Mouse (Mus musculus) hindbrain, embryonic 12.5 days (tissue): Measurements from ENCODE around the gene Utrn. TPM values are rescaled to one million over a fixed set of nuclear protein-coding genes. Genes with fewer than 3 reads are reported as not detected.

Experiments used
- ATAC-seq: fragments of 200-750 bp; cut with Nextera tagmentation; 2 replicates; pipeline ENCODE4 v1.8.0; 2017; ENCODE audit warnings: moderate TSS enrichment; ENCODE audit not compliant: low FRiP score
- H3K27ac ChIP-seq: fragments of 300-500 bp; sonication (generic); 2 replicates; pipeline ENCODE4 v1.5.1; 2016; ENCODE audit warnings: mild to moderate bottlenecking
- H3K27me3 ChIP-seq: fragments of 300-500 bp; sonication (generic); 2 replicates; pipeline ENCODE4 v1.6.1; 2016; ENCODE audit warnings: mild to moderate bottlenecking
- H3K36me3 ChIP-seq: fragments of 300-500 bp; sonication (generic); 2 replicates; pipeline ENCODE4 v1.6.1; 2016; ENCODE audit warnings: mild to moderate bottlenecking
- H3K4me1 ChIP-seq: fragments of 300-500 bp; sonication (generic); 2 replicates; pipeline ENCODE4 v1.6.1; 2016
- H3K4me2 ChIP-seq: fragments of 300-500 bp; sonication (generic); replicated peaks from 2 replicates; pipeline ENCODE4 v1.6.1; 2016; ENCODE audit warnings: mild to moderate bottlenecking
- H3K4me3 ChIP-seq: fragments of 300-500 bp; sonication (generic); 2 replicates; pipeline ENCODE4 v1.5.1; 2016; ENCODE audit warnings: mild to moderate bottlenecking
- H3K9ac ChIP-seq: fragments of 300-500 bp; sonication (generic); 2 replicates; pipeline ENCODE4 v1.6.1; 2016; ENCODE audit warnings: mild to moderate bottlenecking, moderate library complexity
- H3K9me3 ChIP-seq: fragments of 300-500 bp; sonication (generic); replicated peaks from 2 replicates; pipeline ENCODE4 v1.6.1; 2016; ENCODE audit warnings: mild to moderate bottlenecking
- WGBS: fragments of 180-500 bp; shearing (Covaris S2); methylation state at CpG from one replicate; pipeline ENCODE4 v1.1.7; 2016; 5-methylcytosine and 5-hydroxymethylcytosine counted together
- polyA plus RNA-seq: library from polyadenylated mRNA; unstranded; fragments of >200 nt; fragmentation: Nextera tagmentation; extraction: Ambion mirVana; gene quantifications from 2 replicates; pipeline ENCODE4 v1.2.1, GENCODE M21; 2016

Gene Utrn
- polyA plus RNA-seq, 1 experiment from 2014 or later: 56.0 TPM

DNA sequence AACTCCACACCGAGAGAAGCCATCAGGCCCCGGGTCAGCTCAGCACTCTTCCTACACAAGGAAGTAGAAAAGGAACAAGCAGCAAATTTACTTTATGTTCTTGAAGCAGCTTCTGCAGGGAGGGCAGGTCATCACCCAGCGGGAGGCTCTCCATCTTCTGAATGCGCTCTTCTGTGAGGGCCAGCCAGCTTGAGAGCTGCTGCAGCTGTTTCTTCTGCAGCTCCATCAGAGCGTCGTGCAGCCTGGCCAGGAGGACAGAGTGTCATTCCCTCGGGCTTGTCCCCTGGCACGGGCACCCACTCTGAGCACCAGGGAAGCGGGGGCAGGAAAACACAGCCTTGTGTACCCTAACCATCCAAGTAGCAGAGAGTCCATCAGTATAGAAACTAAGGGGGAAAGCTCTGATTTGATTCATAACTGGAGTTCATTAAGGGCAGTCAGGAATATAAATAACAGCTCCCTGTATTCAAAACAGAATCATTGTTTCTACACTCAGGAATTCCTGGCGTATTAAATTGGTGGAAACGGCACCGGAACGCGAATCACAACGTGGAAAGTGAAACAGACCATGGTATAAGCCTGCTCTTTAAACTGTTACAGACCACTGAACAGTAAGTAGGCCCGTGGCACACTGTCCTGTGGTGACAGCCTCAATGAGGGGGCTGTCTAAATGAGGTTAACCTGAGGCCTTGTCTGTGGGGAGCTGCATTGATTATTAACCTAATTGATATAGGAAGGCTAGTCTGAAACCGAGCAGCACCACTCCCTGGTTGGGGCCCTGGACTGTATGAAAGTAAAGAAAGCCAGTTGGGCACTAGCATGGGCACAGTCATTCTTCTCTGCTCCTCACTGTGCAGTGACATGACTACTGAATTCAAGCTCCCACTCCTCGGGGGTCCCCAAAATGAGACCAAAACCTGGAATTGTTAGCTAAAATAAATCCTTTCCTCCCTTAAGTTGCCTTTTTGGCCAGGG is 132.0 kb downstream of the Utrn start:
- H3K9me3 ChIP-seq: no peaks in the 10 kb centered on the region
- no peak overlapping the region for H3K9ac ChIP-seq
- peaks cover 8% of the 10 kb centered on the region; the same call in 1 of the 2 replicates for H3K36me3 ChIP-seq
- H3K27ac ChIP-seq: no peak overlapping the region
- no peak overlapping the region for H3K4me2 ChIP-seq
- no peak overlapping the region for H3K4me3 ChIP-seq
- WGBS: 49% methylated on average over 18 of the region's 18 CpGs
- H3K4me1 ChIP-seq: peaks cover 12% of the 10 kb centered on the region
- peak; percentile 48 for ATAC-seq
- H3K27me3 ChIP-seq: no peaks in the 10 kb centered on the region

DNA sequence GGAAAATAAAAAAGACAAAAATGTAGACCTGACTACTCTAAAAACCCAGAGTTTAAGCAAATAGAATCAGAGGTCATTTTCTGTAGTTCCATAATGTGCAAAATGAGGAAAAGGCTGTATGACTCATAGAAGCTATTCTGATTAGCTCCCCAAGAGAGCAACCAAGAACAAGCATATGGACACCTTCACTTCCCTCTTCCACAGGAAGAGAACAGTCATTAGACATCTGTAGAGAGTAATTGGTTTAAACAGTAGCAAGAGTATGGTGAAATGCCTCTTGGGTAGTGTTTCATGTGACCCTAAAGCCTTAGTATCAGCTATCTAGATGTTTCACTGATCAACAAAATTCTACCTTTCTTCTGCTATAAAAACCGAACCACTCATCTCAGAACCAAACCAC is 133.5 kb downstream of the Utrn start:
- WGBS: 100% methylated on average over 1 of the region's 1 CpGs

DNA sequence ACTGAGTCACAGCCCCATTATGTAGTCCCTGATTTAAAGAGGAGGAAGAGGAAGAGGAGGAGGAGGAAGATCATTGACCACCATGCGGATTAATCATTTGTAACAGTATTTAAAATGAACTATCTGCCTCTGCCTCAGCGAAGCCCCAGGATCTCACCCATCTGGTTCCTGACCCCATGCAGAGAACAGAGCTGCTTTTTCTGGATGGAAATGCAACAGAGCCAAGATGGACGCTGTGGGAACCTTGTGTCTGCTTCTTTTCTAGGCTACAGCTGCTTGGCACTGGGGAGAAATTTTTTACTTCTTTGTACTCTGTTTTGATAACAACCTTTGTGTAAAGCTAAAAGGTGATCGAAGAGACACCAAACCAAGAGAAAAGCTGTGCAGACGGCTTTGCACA is 137.7 kb downstream of the Utrn start:
- Histone ChIP-seq H3K27me3 (no peaks in the 10 kb centered on the region), H3K27ac (no peak overlapping the region), H3K9ac (no peak overlapping the region), H3K4me2 (no peak overlapping the region), H3K9me3 (no peaks in the 10 kb centered on the region), H3K4me3 (no peak overlapping the region), H3K36me3 (peaks cover 8% of the 10 kb centered on the region; the same call in 1 of the 2 replicates), H3K4me1 (peaks cover 1% of the 10 kb centered on the region)
- no peak for ATAC-seq
- 67% methylated on average over 5 of the region's 5 CpGs for WGBS

More for the DNA sequence above, 133.5 kb downstream of the Utrn start:
- ATAC-seq: no peak
- Histone ChIP-seq H3K27me3 (no peaks in the 10 kb centered on the region), H3K4me2 (no peak overlapping the region), H3K27ac (no peak overlapping the region), H3K9ac (no peak overlapping the region), H3K4me3 (no peak overlapping the region), H3K36me3 (peaks cover 8% of the 10 kb centered on the region; the same call in 1 of the 2 replicates), H3K9me3 (no peaks in the 10 kb centered on the region), H3K4me1 (peaks cover 12% of the 10 kb centered on the region)

DNA sequence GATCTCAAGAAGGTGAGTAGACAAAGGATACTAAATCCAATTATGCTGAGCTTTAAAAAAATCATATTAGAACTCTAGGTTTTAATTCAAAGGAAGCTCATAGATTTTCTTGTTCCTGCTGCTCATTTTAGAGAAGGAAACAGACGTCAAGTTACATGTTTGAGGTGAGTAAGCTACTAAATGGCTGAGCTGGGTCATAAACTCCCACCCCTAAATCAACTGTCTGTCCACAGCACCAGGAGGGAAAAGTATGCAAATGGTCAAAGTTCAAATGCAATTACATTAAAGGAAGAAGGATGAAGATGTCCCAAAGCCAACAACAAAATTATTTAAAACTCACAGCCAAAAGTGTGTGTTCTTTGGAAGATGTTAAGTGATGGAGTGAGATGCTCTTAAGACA is 139.5 kb downstream of the Utrn start:
- H3K4me3 ChIP-seq: no peak overlapping the region
- H3K4me1 ChIP-seq: peaks cover 16% of the 10 kb centered on the region
- 86% methylated on average over 1 of the region's 1 CpGs for whole genome bisulfite sequencing

GRCm38 (mm10) chr10:12729033-12729432 is 140.1 kb downstream of the Utrn start:
- no peak overlapping the region for H3K4me2 ChIP-seq
- H3K9ac ChIP-seq: no peak overlapping the region
- no peaks in the 10 kb centered on the region for H3K27me3 ChIP-seq
- WGBS: 80% methylated on average over 5 of the region's 5 CpGs
- H3K36me3 ChIP-seq: no peaks in the 10 kb centered on the region
- no peak overlapping the region for H3K4me3 ChIP-seq
- H3K27ac ChIP-seq: no peak overlapping the region
- no peaks in the 10 kb centered on the region for H3K9me3 ChIP-seq
- no peak for ATAC-seq
- peaks cover 19% of the 10 kb centered on the region for H3K4me1 ChIP-seq

More for the DNA sequence above, 139.5 kb downstream of the Utrn start:
- ATAC-seq: no peak
- H3K27me3 ChIP-seq: no peaks in the 10 kb centered on the region
- no peak overlapping the region for H3K9ac ChIP-seq
- H3K36me3 ChIP-seq: 0 out of 2 replicates have a peak, but pooled peaks cover 1% of the 10 kb centered on the region
- no peaks in the 10 kb centered on the region for H3K9me3 ChIP-seq
- H3K27ac ChIP-seq: no peak overlapping the region
- no peak overlapping the region for H3K4me2 ChIP-seq

DNA sequence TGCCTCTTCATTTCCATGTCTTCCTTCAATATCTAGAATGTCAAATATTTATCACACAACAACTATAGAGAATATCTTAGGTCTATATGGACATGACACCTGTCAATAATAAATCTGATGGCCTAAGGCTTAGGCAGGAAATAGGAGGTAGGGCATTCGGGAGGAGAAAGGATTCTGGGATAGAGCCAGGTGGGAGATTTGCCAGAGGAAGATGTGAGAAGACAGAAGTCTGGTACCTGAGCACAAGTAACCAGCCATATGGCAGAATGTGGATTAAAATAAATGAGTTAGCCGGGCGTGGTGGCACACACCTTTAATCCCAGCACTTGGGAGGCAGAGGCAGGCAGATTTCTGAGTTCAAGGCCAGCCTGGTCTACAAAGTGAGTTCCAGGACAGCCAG is 141.3 kb downstream of the Utrn start:
- Histone ChIP-seq H3K4me1 (peaks cover 19% of the 10 kb centered on the region), H3K4me3 (no peak overlapping the region), H3K9ac (no peak overlapping the region), H3K27me3 (no peaks in the 10 kb centered on the region), H3K9me3 (no peaks in the 10 kb centered on the region), H3K36me3 (no peaks in the 10 kb centered on the region), H3K27ac (no peak overlapping the region), H3K4me2 (no peak overlapping the region)
- ATAC-seq: no peak
- 95% methylated on average over 3 of the region's 3 CpGs for WGBS

DNA sequence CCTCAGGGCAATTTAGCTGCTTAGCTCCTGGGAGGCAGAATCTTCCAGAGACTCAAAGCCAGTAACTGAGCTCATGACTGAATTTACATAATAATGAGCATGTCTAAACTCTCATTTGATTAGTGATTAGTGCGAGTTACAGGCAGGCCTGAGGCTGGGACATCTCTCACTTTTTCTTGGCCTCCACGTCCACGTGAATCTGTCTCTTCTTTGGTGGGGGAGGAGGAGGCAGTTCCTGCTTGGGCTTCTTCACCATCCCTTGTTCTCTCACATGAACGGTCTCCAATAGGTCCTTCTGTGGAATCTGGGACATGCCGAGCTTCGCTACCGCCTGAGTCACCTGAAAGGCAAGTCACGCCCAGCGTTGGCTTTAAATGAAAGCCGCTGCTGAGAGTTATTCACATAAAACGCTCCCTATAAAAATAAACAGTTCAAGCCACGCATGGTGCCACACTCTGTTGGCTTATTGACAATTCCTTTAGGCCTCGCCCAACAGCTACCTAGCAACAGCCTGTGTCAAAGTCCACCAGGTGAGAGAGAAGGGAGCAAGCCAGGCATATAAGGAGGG is 143.0 kb downstream of the Utrn start:
- Histone ChIP-seq H3K4me2 (no peak overlapping the region), H3K4me3 (no peak overlapping the region), H3K27ac (0 out of 2 replicates have a peak overlapping the region, but pooled peaks have one; percentile 26), H3K4me1 (peaks cover 19% of the 10 kb centered on the region), H3K9me3 (no peaks in the 10 kb centered on the region), H3K36me3 (no peaks in the 10 kb centered on the region), H3K27me3 (no peaks in the 10 kb centered on the region), H3K9ac (no peak overlapping the region)
- peak; percentile 60 for ATAC-seq
- 46% methylated on average over 13 of the region's 13 CpGs for WGBS

DNA sequence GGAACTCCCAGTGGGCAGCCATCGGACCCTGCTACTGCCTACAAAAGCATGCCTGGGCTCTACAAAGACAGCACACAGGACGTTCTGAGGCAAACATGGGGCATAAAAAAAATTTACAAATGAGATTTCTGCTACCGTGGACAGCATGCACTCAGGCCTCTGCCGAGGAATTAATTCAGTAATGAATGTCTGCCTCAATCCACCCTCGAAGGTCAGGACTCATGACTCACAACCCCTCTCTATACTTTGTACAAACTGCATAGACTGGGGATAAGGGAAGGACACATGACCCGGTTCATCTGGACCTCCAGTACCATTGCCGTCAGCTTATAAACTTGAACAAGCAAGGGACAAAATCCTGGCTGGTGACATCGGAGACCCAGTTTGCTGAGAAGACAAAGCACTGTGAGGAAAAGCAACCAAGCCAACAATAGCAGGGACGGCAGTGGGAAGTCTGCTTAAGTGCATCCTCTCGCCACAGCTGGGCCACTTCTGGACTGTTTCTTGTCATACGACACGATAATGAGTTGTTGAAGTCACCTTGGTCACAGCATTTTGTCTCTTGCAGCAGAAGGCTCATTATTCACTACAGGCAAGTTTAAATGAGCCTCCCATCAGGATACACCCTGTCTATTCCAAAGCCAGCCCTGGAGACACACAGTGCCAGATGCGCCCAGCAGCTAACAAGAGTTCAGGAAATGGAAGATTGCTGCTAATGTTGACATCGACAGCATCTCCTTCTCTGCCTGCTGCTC is 144.7 kb downstream of the Utrn start:
- H3K27me3 ChIP-seq: no peaks in the 10 kb centered on the region
- H3K4me1 ChIP-seq: peaks cover 19% of the 10 kb centered on the region
- no peak overlapping the region for H3K9ac ChIP-seq
- H3K27ac ChIP-seq: peak overlapping the region; percentile 73
- no peak overlapping the region for H3K4me3 ChIP-seq
- WGBS: 60% methylated on average over 14 of the region's 14 CpGs
- H3K36me3 ChIP-seq: 0 out of 2 replicates have a peak, but pooled peaks cover 1% of the 10 kb centered on the region
- no peak overlapping the region for H3K4me2 ChIP-seq
- no peaks in the 10 kb centered on the region for H3K9me3 ChIP-seq
- peak; percentile 80 for ATAC-seq

DNA sequence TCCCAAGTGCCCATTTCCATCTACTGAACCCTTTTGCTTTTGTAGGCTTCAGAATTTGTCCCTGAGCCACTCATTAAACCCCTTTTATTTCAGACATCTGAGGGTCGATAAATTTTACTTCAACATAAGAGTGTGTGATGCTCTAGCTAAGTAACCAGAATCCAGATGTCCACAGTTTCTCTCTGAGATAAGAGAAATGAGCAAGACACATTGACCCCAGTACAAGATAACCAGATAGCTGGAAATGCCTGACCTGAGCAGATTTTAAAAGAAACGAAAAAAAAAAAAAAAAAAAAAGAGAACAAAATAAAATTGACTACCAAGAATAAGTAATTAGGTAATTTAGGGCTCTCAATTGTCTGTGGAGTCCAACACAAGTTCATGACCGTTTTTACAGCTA is 145.9 kb downstream of the Utrn start:
- H3K27ac ChIP-seq: no peak overlapping the region
- H3K4me1 ChIP-seq: peaks cover 19% of the 10 kb centered on the region
- no peaks in the 10 kb centered on the region for H3K9me3 ChIP-seq
- H3K4me2 ChIP-seq: no peak overlapping the region
- H3K9ac ChIP-seq: no peak overlapping the region
- ATAC-seq: no peak
- WGBS: 77% methylated on average over 3 of the region's 3 CpGs
- no peak overlapping the region for H3K4me3 ChIP-seq
- H3K36me3 ChIP-seq: 0 out of 2 replicates have a peak, but pooled peaks cover 4% of the 10 kb centered on the region
- H3K27me3 ChIP-seq: no peaks in the 10 kb centered on the region

GRCm38 (mm10) chr10:12722111-12722510 is 147.1 kb downstream of the Utrn start:
- peak overlapping the region; percentile 18; the same call in 1 of the 2 replicates for H3K27ac ChIP-seq
- H3K36me3 ChIP-seq: 0 out of 2 replicates have a peak, but pooled peaks cover 4% of the 10 kb centered on the region
- no peaks in the 10 kb centered on the region for H3K9me3 ChIP-seq
- no peak for ATAC-seq
- WGBS: 83% methylated on average over 2 of the region's 2 CpGs
- H3K4me3 ChIP-seq: no peak overlapping the region
- H3K4me2 ChIP-seq: no peak overlapping the region
- peaks cover 19% of the 10 kb centered on the region for H3K4me1 ChIP-seq
- H3K9ac ChIP-seq: no peak overlapping the region
- H3K27me3 ChIP-seq: no peaks in the 10 kb centered on the region

DNA sequence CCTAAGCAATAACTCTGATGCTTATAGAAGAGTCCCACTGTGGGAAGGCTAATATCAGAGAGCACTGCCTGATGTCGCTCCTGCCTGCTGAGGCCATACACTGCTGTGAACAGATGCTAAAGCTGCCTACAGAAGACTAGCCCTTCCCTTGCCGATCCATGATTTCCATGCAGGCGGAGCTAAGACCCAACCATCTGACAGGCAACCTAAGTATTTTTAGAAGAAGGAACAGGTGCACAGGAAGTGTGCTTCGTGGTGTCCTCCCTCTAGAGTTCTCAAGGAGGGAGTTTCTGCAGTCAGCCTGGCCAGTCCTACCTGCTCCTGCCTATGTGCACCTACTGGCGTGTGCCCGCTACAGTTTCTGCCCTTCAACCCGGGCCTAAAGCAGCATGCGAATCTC is 150.8 kb downstream of the Utrn start:
- no peak for ATAC-seq
- WGBS: 92% methylated on average over 8 of the region's 8 CpGs
- no peak overlapping the region for H3K9ac ChIP-seq

GRCm38 (mm10) chr10:12717381-12717780 is 151.8 kb downstream of the Utrn start:
- H3K9ac ChIP-seq: no peak overlapping the region
- 89% methylated on average over 3 of the region's 3 CpGs for WGBS
- no peak for ATAC-seq

More for the DNA sequence above, 150.8 kb downstream of the Utrn start:
- no peaks in the 10 kb centered on the region for H3K27me3 ChIP-seq
- no peak overlapping the region for H3K27ac ChIP-seq
- H3K4me2 ChIP-seq: no peak overlapping the region
- H3K4me1 ChIP-seq: no peaks in the 10 kb centered on the region
- 0 out of 2 replicates have a peak, but pooled peaks cover 9% of the 10 kb centered on the region for H3K36me3 ChIP-seq
- H3K4me3 ChIP-seq: no peak overlapping the region
- no peaks in the 10 kb centered on the region for H3K9me3 ChIP-seq

More at GRCm38 (mm10) chr10:12717381-12717780, 151.8 kb downstream of the Utrn start:
- Histone ChIP-seq H3K36me3 (0 out of 2 replicates have a peak, but pooled peaks cover 12% of the 10 kb centered on the region), H3K27me3 (no peaks in the 10 kb centered on the region), H3K4me2 (no peak overlapping the region), H3K4me3 (no peak overlapping the region), H3K4me1 (no peaks in the 10 kb centered on the region), H3K9me3 (no peaks in the 10 kb centered on the region), H3K27ac (no peak overlapping the region)
